Mouse (Mus musculus): ENCODE measurements at regions not wholly inside any gene's neighbourhood (a gene's known extent, or its start where the extent isn't known, plus 50 kb on each side); places are given as distances from the start of the nearest gene placed in this dataset.

DNA sequence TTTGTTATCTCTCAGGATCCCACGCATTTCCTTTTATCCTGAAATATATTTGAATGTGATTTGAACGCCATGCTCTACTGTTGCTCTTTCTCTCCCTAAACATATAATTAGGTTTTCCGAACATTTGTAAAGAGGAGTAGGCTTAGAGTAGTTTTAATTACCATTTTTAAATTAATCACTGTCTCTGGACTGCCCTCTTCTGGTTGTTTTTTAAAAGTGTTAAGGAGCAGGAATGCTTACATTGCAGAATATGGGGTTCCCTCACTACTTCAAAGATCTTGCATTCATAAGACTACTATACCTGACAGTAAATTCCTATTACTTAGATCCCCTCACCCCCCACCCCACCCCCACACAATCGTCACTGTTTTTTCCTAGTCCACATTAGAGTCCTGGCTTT, 97.8 kb upstream of the Ogfrl1 start:
- no peak for TF ChIP-seq NANOG (IDR thresholded peaks at IDR 0.05; ENCODE audit: borderline replicate concordance, low read length)
- TF ChIP-seq CTCF (conservative IDR thresholded peaks at IDR 0.05; ENCODE audit: low read length) = peak; percentile 19
- TF ChIP-seq POU5F1 (IDR thresholded peaks at IDR 0.05; ENCODE audit: borderline replicate concordance, low read length) = no peak
